Mouse (Mus musculus) testis, postnatal 10 days (tissue): ENCODE measurements at regions not wholly inside any gene's neighbourhood (a gene's known extent, or its start where the extent isn't known, plus 50 kb on each side); places are given as distances from the start of the nearest gene placed in this dataset.

ENCODE experiments used
- DNase-seq: peaks from one replicate; pipeline ENCODE4 v3.0.0; 2021; ENCODE audit warnings: low spot score

GRCm38 (mm10) chrX:129390920-129391319 lies 358.6 kb upstream of the Diaph2 start:
- DNase-seq = no peak

- no peak for DNase-seq
These were observed 341.8 kb upstream of the Diaph2 start for GRCm38 (mm10) chrX:129407778-129408177.

DNA sequence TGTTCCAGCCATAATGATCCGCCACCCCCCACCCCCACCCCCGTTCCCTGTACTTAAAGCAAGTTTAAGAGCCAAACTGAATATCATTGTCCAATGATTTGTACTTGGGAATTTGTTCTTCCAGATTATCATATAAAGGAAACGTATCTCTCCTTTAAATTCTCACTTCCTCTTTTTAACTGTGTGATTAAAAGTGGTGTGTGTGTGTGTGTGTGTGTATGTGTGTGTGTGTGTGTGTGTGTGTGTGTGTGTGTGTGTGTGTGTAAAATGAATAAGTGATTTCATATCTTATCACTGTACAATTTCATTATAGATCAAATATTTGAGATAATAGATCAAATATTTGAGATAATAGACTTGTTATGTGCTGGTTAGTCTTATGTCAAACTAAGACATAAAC lies 339.5 kb upstream of the Diaph2 start:
- DNase-seq = no peak

- no peak for DNase-seq
These were observed 336.5 kb upstream of the Diaph2 start for GRCm38 (mm10) chrX:129412939-129413627.

GRCm38 (mm10) chrX:129413628-129414000 lies 335.9 kb upstream of the Diaph2 start:
- no peak for DNase-seq

GRCm38 (mm10) chrX:129415326-129415725 lies 334.2 kb upstream of the Diaph2 start:
- no peak for DNase-seq

- DNase-seq = no peak
These were observed 301.0 kb upstream of the Diaph2 start for GRCm38 (mm10) chrX:129448545-129448944.

DNA sequence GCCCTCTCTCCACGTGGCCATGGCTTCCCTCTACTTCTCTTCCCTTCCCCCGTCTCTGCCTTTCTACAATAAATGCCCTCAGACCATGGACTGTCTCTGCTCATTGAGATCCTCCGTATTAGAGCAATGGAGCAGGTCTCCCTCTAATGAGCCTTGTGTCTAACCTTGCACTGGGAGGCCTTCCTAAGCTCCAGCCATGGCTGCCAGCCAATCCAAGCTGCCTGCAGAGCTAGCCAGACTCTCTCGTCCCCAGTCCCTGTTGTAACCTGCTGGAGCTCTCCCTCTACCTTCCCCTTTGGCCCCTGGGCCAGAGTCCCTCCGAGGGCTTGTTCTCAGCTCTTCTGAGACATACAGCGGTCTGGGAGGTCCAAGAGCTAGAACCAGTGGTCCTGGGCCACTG lies 273.3 kb upstream of the Diaph2 start:
- DNase-seq = peak; percentile 23

DNA sequence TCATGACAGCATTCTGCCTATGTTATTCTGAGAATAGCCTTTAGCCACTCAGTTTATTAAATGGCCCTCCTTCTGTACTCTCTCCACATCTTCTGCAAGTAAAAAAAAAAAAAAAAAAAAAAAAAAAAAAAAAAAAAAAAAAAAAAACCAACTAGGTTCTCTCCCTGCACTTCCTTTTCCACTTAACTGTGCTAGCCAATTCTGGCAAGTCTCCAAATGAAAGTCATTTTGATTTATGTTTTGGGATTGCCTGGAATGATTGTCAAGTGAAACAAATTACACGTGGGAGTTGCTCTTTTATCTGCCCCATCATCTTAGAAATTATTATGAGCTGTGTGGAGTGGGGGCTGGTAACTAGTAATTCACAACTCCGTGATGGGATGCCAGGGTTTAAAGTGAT lies 255.0 kb upstream of the Diaph2 start:
- DNase-seq = no peak
